Mouse (Mus musculus): ENCODE measurements around the gene Scn2b.

Scn2b gene

DNA sequence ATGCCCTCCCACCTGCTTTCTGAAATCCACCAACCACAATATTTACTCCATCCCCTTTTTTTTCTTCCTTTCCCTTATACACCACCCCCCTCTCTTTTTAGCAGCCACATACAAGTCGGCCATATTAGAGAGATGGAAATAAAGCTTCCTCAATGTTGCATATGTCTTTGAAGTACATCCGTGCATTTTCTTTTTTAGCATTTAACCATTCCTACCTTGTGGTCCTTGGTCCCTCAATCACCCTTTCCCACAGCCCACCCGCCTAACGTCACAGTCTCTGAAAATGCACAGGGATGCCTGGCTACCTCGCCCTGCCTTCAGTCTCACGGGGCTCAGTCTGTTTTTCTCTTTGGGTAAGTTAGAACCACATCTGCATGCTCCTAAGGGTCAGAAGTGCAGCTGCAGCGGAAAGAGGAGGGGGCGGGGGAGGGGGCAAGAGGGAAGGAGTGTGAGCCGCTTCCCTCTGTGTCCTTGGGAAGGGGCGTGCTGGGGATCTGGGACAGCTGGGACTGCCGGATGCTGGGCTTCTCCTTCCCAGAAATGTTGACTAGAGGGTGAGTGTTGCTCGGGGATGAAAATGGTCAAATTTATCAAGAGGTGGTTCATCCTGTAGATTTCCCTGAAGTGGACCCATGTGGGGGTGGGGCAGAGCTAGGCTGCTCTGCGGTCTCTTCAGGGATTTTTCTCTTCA, at the start of gene Scn2b:
Gene Scn2b, plus strand, starts transcription at position 42 of the 691 bp plus-strand sequence.
- DNase-seq (ENCODE audit: low spot score in 2 of 2): no peak

DNA sequence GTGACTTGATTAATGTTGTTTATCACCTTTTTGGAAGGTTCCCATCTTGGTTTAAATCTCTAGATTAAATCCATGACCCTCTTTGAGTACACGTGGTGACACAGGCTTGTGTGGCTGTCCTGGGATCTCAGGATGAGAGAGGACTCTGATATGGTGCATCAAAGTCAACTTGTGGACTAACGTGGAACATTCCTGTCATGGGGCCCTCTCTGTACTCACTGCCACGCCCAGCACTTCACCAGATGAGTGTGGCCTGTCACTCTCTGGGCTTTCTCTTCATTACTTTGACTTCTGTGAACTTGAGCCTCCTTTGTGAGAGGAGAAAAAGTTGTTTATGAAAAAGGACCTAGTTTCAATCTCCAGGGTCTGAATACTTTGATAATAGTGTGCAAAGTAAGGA, 45.8 kb upstream of the Scn2b start:
- no peak for DNase-seq (ENCODE audit: low spot score in 2 of 2)

DNA sequence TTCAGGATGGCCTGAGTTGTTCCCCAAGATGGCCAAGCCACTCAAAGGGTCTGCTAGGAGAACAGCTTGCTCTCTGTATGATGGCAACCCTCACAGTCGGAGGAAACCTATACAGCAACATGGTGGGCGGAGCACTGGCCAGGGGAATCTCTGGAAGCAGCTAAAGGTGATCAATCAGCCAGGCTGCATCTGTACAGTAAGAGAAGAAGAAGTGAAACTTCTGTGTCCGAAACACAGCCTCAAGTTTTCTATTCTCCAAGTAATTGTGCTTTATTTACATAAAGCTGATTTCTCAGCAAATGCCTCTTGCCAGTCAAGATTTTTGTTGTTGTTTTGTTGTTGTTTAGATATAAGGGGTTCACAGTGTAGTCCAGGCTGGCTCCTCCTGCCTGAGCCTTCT, 39.7 kb upstream of the Scn2b start:
- no peak for DNase-seq (ENCODE audit: low spot score in 2 of 2)

DNA sequence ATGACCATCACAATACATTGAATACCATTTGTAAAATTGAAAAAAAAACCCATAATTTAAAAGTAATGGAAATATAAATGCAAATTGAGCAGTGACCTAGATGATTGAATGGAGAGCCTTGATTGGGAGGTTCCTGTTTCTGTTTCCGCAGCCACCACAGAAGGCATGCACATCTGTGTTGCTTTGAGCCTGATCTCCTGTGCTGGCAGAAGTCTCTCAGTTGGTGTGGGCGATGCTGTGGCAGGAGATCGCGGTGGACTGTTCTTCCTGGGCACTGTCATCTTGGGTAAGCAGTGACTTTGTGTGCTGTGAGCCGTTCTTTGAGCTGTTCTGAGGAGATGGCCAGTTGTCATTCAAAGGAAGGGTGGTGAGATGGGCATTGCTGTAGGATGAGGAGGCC, 38.6 kb upstream of the Scn2b start, which contains the start of gene Jaml:
Gene Jaml, plus strand, starts transcription at position 173 of the 400 bp plus-strand sequence.
- no peak for DNase-seq (ENCODE audit: low spot score in 2 of 2)

DNA sequence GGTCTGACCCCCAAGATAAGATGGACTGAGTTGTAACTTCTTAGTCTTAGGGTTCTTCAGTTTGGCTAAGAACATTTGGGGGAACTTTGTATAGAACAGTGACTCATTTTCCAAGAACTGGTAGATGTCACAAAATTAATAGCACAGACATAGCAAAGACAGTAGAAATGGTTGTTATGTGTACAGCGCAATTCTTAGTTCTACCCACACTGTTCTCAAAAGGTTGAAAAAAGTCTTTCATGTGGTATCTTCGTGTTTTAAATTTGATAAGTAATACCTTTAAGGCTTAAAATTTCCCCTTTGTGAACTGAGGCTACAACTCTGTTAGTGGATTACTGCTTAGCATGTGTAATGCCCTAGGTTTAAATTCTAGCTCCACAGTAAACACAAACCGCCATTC, 34.5 kb upstream of the Scn2b start:
- no peak for DNase-seq (ENCODE audit: low spot score in 2 of 2)

DNA sequence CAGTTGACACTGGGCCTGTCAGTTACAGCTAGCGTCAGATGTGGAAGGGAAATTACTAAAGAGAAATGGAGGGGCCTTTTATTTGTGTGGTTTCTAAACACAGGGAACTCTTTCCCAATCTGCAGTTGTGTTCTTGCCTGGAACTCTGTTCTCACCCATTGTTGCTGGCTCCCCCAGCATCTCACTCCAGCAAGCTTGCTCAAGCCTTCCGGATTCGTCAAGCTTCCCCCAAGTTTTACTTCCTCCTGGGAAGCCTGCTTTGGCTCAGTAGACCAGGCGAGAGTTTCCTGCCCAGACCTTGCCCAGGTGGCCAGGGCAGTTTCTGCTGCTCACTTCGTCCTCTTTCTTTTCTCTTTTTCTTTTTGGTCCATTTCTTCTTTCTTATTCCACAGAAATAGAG, 33.0 kb upstream of the Scn2b start:
- DNase-seq (ENCODE audit: low spot score in 2 of 2): no peak

DNA sequence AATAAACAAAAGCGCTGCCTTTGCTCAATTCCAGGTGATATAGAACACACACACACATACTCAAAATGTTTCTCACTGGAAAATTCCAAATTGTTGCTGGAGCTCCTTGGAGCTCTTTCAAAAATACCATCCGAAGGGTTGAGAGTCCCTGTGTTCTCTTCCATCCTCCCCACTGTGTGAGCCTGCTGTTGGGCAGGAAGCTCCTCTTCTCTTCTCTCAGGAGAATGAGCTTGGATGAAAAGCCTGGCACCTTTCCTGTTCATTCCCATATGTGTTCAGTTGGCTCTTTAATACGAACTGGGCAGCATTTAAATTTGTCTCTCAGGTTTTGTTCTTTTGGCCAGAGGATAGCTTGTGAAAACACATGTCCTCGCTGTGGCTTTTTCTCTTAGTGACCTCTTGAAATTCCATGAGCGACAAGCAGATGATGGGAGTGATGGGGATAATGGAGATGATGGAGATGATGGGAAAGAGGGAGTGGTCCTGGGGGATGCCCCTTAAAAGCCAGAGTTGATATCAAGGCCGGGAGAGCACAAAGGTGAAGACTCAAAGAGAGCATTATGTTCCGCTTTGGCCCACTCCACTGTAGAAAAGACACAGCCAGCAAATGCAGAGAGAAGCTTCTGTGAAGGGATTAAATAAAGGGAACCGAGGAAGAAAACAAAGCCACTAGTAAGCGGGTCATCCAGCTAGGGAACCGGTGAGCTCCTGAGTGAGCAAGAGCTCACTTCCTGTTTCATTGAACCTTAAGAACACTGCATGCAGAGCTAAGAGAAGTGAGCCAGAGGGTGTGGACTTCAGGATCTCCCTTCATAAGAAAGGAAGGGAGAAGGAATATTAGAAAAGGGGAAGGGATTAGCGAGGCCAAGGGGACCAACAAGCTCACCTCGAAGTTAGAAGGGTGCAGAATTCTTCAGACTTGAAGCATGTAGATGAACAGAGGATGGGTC, 31.6 kb upstream of the Scn2b start:
- DNase-seq (ENCODE audit: low spot score in 2 of 2): no peak

DNA sequence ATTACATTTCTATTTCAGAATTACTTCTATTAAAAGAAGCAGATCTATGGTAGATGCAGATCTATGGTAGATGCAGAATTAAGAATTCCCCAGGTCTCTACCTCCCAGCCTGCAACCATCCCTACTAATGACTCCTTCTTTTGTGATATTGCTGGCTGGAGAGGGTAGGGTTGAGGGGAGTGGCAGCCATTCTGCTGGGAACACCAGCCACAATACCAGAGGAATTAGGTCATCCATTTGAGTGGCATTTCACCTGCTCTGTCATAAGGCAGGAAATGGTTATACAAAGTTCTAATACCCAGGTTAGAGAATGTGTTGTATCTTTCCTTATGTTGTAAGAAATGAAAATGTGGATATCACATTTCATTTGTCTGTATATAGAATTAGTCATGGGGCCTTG, 29.5 kb upstream of the Scn2b start:
- no peak for DNase-seq (ENCODE audit: low spot score in 2 of 2)

DNA sequence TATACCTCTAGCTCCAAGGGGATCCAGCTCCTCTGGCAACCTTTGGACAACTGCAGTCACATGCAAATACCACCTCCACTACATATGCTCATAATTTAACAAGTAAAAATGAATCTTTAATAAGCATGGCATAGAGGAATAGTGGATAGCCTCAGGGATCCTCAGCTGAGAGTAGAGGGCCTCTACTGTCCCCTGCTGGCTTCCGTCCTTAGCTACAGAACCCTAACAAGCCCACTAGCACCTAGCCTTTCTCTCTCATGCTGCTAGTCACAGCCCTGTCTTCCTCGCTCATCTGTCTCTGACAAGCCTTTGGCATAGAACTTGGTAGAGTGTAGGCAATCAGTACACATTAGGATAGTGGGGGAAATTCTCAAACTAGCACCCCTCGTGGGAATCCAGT, 26.8 kb upstream of the Scn2b start:
- no peak for DNase-seq (ENCODE audit: low spot score in 2 of 2)

DNA sequence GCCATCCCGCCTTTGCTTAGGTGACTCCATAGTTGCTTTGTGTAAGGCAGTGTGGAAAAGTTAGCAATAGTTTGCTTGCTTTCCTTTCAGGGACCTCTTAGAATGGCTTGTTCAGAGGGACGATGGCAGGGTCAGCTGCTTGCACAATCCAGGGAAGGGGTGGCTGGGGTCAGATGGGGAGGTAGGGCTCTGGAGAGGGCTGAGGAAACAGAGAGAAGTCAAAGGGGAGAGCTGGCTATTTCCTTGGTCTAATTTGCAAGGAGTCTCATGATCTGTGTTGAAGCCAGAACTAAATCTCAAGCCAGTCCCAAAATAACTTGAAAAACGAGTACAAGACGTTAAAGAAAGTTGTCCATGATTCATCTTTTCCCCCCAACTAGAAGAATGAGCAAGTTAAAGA, 24.9 kb upstream of the Scn2b start:
- DNase-seq (ENCODE audit: low spot score in 2 of 2): no peak

DNA sequence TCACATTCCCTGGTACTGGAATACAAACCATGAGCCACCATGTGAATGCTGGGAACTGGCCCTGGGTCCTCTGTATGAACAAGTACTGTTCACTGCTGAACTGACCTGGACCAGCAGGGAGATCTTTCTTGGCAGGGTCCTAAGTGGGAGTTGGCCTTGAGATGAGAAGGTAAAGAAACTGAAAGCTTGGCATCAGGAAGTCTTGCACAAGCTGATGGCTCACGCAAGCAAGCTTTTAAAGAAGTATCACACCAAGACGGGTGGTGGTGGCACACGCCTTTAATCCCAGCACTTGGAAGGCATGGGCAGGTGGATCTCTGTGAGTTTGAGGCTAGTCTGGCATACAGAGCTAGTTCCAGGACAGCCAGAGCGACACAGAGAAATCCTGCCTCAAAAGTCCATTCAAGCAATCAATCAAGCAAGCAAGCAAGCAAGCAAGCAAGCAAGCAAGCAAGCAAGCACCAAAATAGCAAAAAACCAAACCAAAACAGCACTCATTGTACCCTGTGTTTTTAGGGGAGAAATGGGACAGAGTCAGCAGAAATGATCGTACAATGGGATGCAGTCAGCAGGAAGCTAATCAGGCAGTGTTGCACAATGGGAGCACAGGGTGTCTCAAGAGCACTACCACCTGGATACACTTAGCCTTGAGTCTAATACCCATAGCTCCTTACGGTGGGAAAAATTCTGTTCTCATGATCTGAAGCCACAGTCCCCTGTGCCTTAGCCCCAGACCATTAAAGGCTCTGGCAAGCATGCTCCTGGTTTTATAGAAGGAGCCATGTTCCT, 22.2 kb upstream of the Scn2b start:
- no peak for DNase-seq (ENCODE audit: low spot score in 2 of 2)

DNA sequence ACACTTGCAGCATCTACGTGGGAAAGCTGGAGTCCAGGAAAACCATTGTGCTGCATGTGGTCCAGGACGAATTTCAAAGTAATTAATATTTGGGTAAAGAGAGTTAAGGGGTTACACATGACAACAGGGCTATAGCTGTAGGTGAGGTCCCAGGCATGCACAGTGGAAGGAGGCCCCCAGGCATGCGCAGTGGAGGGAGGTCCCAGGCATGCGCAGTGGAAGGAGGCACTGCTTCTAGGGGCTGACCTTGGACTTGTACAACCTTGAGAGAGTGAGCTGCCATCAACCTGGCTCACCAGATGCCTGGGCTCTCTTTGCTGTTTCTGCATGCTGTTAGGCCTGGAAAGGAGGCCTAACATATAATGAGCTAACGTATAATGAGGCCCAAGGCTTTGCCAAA, 19.7 kb upstream of the Scn2b start:
- no peak for DNase-seq (ENCODE audit: low spot score in 2 of 2)

DNA sequence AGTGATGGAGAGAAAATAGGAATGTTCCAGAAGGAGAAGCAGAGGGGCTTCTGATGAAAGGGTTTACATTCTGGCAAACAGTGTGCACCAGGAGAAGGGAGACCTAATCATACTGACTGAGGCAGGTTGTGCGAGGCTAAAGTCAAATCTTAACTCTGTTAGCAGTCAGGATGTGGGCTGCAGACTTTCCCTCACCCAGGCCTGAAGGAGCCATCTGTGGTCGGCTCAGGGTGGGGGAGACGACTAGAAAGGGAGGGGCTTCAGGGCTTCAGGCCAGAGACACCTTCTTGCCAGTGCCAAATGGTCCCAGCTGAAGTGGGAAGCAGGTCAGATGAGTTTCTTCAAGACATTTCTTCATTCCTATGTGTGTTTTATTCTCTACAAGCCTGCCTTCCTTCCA, 19.2 kb upstream of the Scn2b start:
- DNase-seq (ENCODE audit: low spot score in 2 of 2): no peak

DNA sequence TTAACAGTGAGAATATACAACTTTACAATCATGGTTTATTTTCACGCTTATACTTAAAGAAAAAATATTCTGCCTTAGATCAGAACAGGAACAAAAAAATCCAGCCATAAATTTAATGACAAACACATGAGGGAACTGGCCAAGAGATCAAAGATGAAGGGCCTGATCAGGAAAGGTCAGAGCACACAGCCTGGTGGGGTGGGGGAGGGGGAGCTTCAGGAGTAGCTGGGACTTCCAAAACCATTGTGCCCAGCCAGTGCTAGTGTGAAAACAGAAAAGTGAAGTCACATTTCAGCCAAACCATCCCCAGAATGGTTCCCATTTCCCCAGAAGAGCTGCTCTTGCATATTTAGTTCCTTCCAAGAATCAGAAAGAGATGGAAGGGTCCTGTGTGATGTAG, 15.1 kb upstream of the Scn2b start:
- no peak for DNase-seq (ENCODE audit: low spot score in 2 of 2)

DNA sequence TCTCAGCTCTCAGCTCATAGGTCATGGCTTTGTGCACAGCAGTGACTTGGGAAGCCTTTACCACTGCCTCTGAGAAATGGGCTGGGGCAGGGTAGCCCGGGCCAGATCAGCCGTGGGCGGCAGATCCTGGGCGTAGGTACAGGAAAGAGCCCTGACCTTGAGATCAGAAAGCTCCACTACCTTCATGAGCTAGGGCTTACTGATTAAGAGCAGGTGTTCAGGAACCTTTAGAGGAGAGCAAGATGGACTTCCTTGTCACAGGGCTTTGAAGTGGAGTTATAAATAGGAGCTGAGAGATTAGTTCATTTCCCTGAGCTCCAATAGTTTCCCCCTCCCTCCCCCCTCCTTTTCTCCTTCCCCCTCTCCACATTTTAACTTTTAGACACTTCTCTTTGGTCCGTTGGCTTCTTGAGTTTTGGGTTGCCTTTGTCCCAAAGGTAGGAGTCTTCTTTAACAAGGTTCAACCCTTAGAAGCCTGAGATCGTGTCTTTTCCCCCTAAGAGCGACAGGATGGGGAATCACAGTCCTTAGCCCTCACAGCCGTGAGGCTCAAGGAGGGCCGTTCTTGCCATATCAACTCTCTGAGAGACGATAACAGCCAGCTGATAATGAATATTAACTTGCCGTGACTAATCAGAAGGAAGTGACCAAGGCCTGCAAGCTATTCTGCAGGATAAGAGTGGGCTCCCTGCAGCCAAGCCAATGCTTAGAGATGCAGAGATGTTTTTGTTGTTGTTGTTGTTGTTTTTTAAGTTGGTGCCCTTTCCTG, 14.2 kb upstream of the Scn2b start:
- no peak for DNase-seq (ENCODE audit: low spot score in 2 of 2)

DNA sequence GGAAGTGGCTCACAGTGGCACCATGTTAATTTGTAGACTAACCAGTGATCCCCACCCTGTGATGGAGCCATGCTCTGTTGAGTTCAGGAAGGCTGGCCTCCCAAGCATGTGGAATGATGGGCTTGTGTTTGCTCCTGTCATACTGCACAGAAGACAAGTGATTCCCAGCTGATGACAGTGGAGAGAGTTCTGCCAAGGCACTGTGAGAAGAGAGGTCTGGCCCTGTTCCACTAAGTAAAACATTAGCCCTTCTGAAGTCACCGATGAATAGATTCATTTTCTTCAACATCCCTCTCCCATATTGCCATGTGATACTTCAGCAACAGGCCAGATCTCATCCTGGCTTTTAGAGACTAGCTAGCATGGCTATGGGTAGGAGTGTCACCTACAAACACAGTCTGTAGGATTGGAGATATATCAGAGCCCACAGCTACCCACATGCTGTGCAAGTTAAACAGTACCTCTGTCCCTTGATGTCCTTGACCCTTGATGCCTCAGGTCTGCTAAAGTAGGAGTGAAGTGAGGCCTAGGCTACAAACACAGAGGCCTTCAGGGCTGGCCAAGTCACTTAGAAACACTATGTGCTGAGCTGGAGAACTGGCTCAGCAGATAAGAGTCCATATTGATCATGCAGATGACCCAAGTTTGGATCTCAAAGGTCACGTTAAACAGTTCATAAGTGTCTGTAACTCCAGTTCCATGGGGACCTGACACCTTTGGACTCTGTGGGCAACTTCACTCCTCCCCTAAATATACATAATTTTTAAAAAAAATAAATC, 11.8 kb upstream of the Scn2b start:
- DNase-seq (ENCODE audit: low spot score in 2 of 2): no peak

DNA sequence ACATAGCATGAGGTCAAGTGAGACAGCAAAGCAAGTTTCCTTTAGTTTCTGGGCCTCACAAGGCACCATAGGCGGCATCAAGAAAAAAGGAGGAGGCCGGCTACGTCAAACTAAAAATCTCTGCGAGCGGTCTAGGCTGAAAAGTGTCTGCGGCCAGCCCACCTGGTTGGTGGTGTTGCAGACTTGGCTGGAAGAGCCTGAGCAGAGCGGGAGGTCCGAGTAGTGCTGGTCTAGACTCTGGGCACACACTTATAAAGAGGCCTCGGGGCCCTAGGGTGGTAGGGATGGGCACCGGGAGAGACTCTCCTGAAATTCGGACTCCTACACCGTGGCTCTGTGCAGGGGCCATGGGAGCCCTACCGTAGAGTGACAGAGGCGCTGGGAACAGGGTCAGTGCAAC, 1.9 kb upstream of the Scn2b start:
- DNase-seq (ENCODE audit: low spot score in 2 of 2): peak in 1 of 2 experiments; percentile 70

DNA sequence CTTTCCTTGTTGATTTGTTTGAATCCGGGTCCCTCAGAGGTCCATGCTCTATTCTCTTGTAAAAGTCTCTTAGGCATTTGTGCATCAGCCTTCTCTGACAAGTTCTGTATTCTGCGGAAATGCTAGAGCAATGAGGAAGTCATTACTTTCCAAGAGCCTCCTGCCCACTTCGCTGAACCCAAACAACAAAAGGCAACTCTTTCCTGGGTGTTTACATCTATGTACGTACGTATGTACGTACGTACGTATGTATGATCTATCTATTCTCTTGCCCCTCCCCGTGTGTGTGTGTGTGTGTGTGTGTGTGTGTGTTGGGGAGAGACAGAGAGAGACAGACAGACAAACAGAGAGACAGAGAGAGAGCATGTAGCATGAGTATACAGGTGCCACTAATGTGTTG, 763 bp upstream of the Scn2b start:
- no peak for DNase-seq (ENCODE audit: low spot score in 2 of 2)

DNA sequence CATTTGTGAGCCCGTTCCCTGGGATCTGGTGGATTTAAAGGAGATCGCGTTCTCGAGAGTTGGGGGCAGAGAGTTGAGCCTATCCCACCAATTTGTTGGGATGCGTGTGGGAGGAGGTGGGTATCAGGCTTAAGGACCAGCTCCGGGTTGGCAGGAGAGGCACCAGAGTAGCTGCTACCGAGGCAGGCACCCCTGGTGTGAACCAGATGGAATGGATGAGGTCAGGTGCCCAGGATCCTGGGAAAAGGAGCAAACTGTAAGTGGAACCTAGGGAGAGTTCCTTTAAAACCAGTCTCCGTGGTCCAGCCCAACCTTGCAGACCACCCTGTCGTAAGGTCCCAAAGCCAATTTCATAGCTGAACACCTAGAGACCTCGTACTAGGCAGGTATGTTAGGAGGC, 970 bp downstream of the Scn2b start:
- DNase-seq (ENCODE audit: low spot score in 2 of 2): no peak

DNA sequence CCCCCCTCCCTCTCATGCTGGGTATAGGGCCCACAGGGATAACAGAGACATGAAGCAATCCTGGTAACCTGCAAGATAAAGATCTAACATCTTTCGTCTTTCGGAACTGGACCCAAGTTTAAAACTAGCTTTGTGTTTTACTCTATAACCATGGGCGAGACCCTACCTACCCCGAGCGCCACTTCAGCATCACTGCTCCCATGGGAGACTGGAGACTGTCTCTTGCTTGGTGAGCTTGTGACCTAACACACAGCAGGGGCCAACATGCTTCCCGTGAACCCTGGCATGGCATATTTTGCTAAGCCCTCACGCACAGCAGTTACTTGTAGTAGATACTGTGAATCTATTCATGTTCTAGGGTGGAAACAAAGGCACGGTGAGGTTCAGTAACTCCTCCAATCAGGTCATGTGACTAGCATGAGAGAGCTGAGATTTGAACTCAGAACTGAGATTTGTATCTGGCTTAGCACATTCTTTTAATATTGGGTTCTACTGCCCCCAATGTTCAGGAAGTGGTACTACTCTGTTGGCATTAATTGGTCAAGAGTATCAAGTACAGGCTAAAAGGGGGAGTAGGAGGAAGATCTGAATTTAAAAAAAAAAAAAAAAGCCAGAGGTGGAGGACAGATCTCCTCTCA, 1.9 kb downstream of the Scn2b start:
- no peak for DNase-seq (ENCODE audit: low spot score in 2 of 2)
